Mouse (Mus musculus): ENCODE data around the gene Enox1.

DNA sequence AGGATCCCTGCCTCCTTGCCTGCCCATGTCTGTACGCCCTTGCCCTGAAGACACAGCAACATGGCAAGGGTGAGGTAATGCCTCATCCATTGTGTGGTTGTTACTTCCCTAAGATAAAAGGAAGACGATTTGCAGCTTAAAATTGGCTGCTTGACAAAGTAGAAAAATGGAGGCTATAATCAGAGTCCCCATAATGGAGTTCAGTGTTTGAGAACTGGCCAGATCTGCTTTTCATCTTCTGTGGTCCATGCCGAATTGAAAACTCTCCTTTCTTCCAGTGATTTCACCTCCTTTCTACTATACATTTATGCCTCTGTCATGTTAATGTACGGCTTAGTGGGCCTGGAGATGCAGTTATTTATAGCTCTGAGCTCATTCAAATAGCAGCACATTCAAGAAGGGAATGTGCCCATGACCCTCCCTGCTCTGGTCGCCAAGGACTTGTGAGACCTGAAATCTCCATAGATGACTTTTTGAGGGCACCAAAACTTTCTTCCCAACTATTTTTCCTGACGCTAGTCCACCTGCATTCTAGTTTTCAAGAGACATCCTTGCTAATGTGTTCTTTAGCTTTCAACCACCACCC lies 343.5 kb downstream of the Enox1 start:
- no peak for TF ChIP-seq CTCF (IDR thresholded peaks at IDR 0.05; ENCODE audit: insufficient read depth, low read length)
- no peak for TF ChIP-seq POLR2A (IDR thresholded peaks at IDR 0.05; ENCODE audit: borderline replicate concordance, extremely low read depth, low read depth, low read length)
